Mouse (Mus musculus): Measurements from ENCODE around the gene Efcc1. TPM values are rescaled to one million over a fixed set of nuclear protein-coding genes. Genes with fewer than 3 reads are reported as not detected.

Gene Efcc1
- total RNA-seq, 2 experiments from 2014 or later = 0.48 to 1.2 TPM

GRCm38 (mm10) chr6:87795385-87796150 is 64.9 kb downstream of the Efcc1 start:
- ATAC-seq (replicated peaks; ENCODE audit: low FRiP score, low TSS enrichment, poor library complexity, severe bottlenecking) = no peak

GRCm38 (mm10) chr6:87796251-87796880 is 65.7 kb downstream of the Efcc1 start:
- peak; percentile 53 for ATAC-seq (replicated peaks; ENCODE audit: low FRiP score, low TSS enrichment, poor library complexity, severe bottlenecking)

DNA sequence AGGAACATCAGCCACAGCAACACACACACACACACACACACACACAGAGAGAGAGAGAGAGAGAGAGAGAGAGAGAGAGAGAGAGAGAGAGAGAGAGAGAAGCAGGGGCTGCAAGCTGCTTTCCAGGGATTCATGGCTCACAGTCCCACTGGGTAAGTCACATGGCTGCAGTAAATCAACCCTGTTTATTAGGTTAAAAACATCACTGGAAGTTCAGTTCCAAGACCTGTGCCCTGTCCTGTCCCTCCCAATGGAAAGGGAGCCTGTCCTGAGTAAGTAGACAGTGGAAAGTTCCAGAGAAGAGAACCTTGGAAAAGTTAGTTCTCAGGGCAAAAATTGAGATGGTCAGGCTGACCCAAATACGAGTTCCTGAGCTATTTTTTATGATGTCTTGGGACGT is 66.7 kb downstream of the Efcc1 start:
- no peak for ATAC-seq (replicated peaks; ENCODE audit: low FRiP score, low TSS enrichment, poor library complexity, severe bottlenecking)

GRCm38 (mm10) chr6:87799576-87799975 is 68.9 kb downstream of the Efcc1 start:
- ATAC-seq (replicated peaks; ENCODE audit: low FRiP score, low TSS enrichment, poor library complexity, severe bottlenecking) = peak; percentile 78

GRCm38 (mm10) chr6:87802462-87802861 is 71.8 kb downstream of the Efcc1 start:
- ATAC-seq (replicated peaks; ENCODE audit: low FRiP score, low TSS enrichment, poor library complexity, severe bottlenecking) = no peak

DNA sequence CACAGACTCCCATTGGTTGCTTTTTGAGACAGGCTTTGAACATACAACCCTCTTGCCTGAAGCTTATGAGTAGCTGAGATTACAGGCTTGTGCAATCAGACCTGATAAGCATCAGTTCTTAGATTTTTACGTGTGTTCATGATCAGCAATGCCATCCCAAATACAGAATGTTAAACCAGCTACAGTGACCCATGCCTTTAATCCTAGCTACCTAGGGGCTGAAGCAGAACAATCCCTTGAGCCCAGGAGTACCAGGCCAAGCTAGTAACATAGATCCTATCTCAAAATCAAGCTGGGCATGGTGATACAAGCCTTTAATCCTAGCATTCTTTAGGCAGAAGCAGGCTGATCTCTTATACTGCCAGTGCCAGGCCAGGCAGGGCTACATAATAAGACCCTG is 73.4 kb downstream of the Efcc1 start:
- no peak for ATAC-seq (replicated peaks; ENCODE audit: low FRiP score, low TSS enrichment, poor library complexity, severe bottlenecking)

GRCm38 (mm10) chr6:87804886-87805285 is 74.2 kb downstream of the Efcc1 start:
- no peak for ATAC-seq (replicated peaks; ENCODE audit: low FRiP score, low TSS enrichment, poor library complexity, severe bottlenecking)

- no peak for ATAC-seq (replicated peaks; ENCODE audit: low FRiP score, low TSS enrichment, poor library complexity, severe bottlenecking)
Observed at GRCm38 (mm10) chr6:87805448-87805847, 74.8 kb downstream of the Efcc1 start.

Other genes with a start within 250 kb of the Efcc1 start
- 4.4 and 6.9 TPM in 2 replicates for gene Arhgap25, start 197.6 kb upstream of the Efcc1 start, total RNA-seq (2014; fragmentation: Nextera tagmentation)
- gene Arhgap25, start 197.6 kb upstream of the Efcc1 start, total RNA-seq (2017) = 8.5 and 9.0 TPM in 2 replicates
- 0.27 and 2.0 TPM in 2 replicates for gene Prokr1, start 140.1 kb upstream of the Efcc1 start, total RNA-seq (2014; fragmentation: Nextera tagmentation)
- 0.85 and 1.4 TPM in 2 replicates for gene Prokr1, start 140.1 kb upstream of the Efcc1 start, total RNA-seq (2017)
- 33.8 and 34.2 TPM in 2 replicates for gene Aplf, start 58.7 kb upstream of the Efcc1 start, total RNA-seq (2014; fragmentation: Nextera tagmentation)
- 44.0 and 61.1 TPM in 2 replicates for gene Aplf, start 58.7 kb upstream of the Efcc1 start, total RNA-seq (2017)
- 1.8 and 4.5 TPM in 2 replicates for gene Gp9, start 47.2 kb downstream of the Efcc1 start, total RNA-seq (2014; fragmentation: Nextera tagmentation)
- gene Gp9, start 47.2 kb downstream of the Efcc1 start, total RNA-seq (2017) = 3.1 and 7.3 TPM in 2 replicates
- 49.7 and 51.5 TPM in 2 replicates for gene Rab43, start 81.3 kb downstream of the Efcc1 start, total RNA-seq (2014; fragmentation: Nextera tagmentation)
- 4.5 and 9.9 TPM in 2 replicates for gene Rab43, start 81.3 kb downstream of the Efcc1 start, total RNA-seq (2017)
- 0.81 and 3.3 TPM in 2 replicates for gene Gm45140, start 104.9 kb downstream of the Efcc1 start, total RNA-seq (2014; fragmentation: Nextera tagmentation)
- 18.3 and 19.5 TPM in 2 replicates for gene Gm45140, start 104.9 kb downstream of the Efcc1 start, total RNA-seq (2017)
- 85.1 and 88.1 TPM in 2 replicates for gene Isy1, start 107.9 kb downstream of the Efcc1 start, total RNA-seq (2014; fragmentation: Nextera tagmentation)
- gene Isy1, start 107.9 kb downstream of the Efcc1 start, total RNA-seq (2017) = 228 and 235 TPM in 2 replicates
- 524 and 599 TPM in 2 replicates for gene Cnbp, start 120.2 kb downstream of the Efcc1 start, total RNA-seq (2014; fragmentation: Nextera tagmentation)
- gene Cnbp, start 120.2 kb downstream of the Efcc1 start, total RNA-seq (2017) = 1,213 and 1,503 TPM in 2 replicates
- 76.8 and 84.9 TPM in 2 replicates for gene Copg1, start 156.9 kb downstream of the Efcc1 start, total RNA-seq (2014; fragmentation: Nextera tagmentation)
- gene Copg1, start 156.9 kb downstream of the Efcc1 start, total RNA-seq (2017) = 53.1 and 63.4 TPM in 2 replicates
- gene Hmces, start 183.1 kb downstream of the Efcc1 start, total RNA-seq (2014; fragmentation: Nextera tagmentation) = 28.3 and 32.4 TPM in 2 replicates
- 32.0 and 34.1 TPM in 2 replicates for gene Hmces, start 183.1 kb downstream of the Efcc1 start, total RNA-seq (2017)

All from megakaryocyte-erythroid progenitor cell, adult 5-6 weeks (primary cell).